Mouse (Mus musculus) heart, adult 9 months (tissue): ENCODE results near the gene Tgfbr3.

Experiments used
- DNase-seq, 2 experiments: peaks; one replicate each; pipeline ENCODE4 v3.0.0; 2022; ENCODE audit warnings: low spot score in 2 of 2

Gene Tgfbr3

GRCm38 (mm10) chr5:107110880-107111520 lies 178.4 kb downstream of the Tgfbr3 start:
- DNase-seq, result no peak

- no peak for DNase-seq
Measured at GRCm38 (mm10) chr5:107110089-107110879, 179.1 kb downstream of the Tgfbr3 start.

DNA sequence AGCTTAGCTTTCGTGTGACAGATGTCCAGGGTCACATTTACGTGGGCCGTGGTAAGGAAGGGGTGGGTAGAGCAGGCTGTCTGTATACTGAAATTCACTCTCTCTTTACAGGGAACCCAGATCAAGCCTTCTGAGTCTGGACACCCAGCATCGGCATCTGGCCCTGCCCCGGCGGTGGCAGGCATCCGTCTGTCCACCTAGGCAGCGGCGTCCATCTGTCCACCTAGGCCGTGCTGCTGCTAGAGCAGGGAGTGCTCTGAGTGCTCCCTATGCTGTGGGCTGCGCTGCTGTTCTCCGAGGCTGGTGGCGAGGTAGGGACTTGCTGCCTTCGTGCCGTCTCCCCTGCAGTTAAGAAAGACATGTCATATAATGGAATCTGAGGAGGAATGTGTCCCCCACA lies 180.0 kb downstream of the Tgfbr3 start:
- DNase-seq, result no peak

DNA sequence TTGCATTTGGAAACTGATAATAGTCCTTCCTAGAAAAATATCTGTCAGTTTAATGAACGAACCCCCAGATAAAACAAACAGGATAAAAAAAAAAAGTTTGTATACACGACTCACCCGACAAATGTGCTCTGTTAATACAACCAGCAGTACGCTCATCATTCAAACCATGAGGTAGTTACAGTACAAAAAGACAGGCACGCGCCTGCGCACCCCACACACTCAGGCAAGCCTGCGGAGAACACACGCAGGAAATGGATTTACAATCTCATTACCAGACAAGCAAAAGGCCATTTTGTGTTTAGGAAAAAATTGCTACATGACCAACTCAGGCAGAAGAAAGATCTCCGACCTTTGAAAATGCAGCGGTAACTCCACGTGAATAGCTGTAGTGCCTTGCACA lies 182.6 kb downstream of the Tgfbr3 start:
- no peak for DNase-seq

DNA sequence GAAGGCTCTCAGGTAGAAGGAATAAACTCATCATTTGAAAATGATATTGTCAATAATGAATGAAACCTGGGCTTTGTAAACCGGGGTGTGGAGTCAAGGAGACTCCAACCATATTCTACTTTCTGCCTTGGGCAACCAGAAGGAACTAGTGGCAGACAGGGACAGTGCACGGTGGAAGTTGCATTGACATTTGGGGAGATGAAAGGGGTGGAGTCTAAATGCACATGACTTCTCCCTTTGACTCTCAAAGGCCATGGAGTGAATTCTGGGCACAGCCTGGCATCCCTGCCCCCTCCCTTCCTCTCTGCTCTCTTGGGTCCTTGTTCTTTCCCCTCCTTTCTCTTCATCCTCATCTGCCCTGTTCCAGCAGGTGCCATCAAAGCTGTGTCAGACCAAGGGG lies 183.3 kb downstream of the Tgfbr3 start:
- no peak for DNase-seq

- no peak for DNase-seq
Measured at GRCm38 (mm10) chr5:107103591-107103990, 185.8 kb downstream of the Tgfbr3 start.

DNA sequence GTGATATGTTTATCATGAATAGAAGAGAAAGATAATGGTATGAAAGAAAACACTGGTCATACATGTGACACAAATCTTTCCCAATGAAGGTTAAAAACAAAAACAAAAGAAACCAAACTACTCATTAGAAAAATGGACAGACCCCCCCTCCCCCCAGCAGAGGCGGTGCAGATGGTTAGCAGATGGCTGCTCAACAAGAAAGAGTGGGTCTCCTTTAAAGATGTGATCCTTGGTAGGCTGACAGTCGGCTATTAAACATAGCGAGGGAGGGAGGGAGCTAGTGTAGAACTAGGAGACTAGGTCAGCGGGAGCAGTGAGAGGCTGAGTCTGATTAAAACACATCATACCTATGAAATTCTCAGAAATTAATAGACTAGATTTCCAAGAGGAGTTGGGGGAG lies 186.5 kb downstream of the Tgfbr3 start:
- no peak for DNase-seq

DNA sequence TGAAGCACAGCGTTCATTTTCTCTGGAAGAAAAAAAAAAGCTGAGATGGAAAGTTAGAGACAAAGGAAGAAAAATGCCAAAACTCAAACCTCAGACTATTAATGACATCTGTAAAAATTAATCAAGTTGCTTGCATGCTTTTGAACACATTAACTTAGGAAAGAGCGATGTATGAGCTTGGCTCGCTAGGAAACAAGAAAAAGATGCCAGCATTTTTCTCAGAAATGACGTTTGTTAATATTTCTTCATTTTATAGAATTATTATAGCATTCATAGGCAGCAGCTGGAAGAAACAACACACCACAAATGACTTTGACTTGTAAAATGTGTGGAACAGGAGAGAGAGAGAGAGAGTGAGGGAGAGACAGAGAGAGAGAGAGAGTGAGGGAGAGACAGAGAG lies 187.7 kb downstream of the Tgfbr3 start:
- DNase-seq, result no peak

- DNase-seq, result no peak
Measured at GRCm38 (mm10) chr5:107101135-107101534, 188.3 kb downstream of the Tgfbr3 start.

- no peak for DNase-seq
Measured at GRCm38 (mm10) chr5:107099634-107100033, 189.8 kb downstream of the Tgfbr3 start.

DNA sequence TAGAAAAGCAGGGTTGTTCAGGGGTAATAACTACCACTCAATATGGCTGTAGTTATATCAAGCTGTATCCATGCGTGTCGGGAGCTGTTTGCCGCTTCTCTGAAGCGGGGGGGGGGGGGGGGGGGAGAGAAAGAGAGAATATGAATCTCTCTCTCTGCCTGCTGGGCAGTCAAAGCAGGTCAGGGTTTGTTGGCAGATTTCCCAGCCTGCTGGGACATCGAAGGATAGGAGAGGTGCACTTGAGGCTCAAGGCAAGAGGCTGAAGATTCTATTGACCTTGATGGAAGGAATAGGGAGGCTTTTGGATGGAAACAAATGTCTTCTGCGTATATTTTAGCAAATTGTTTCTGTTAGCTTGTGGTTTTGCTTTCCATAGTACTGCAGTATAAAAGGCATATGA lies 190.4 kb downstream of the Tgfbr3 start:
- DNase-seq, result no peak

DNA sequence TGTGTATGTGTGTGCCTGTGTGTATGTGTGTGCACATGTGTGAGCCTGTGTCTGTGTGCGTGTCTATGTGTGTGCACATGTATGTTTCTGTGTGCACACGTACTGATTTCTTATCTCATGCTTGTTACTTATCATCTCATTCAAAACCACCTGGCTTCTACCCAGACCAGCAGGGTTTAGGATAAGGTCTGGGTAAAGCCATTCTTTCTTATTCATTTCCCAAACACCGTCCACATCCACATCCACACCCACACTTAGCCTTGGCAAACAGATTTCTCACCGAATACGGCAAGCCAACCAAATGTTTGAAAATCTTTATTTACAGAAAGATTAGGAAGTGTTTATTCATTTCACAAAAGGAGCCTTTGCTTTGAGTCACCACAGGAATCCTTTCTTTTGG lies 191.4 kb downstream of the Tgfbr3 start:
- DNase-seq, result no peak

DNA sequence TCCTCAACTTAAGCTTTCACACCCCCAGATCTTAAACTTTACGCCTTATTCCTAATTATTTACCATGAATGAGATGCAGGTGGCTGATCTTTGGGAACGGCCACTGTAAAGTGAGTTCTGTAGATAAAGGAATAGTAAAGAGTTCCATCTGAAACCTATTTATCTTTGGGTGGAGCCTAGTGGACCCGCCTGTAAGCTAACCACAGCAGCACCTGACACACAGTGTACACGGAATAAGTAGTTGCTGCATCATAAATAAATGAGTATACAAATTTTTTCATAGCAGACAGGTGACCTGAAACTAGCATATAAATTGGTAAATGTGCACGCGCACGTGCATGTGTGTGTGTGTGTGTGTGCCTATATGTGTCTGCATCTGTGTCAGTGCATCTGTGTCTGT lies 192.1 kb downstream of the Tgfbr3 start:
- no peak for DNase-seq

- no peak for DNase-seq
Measured at GRCm38 (mm10) chr5:107094233-107094632, 195.2 kb downstream of the Tgfbr3 start.

- DNase-seq, result peak; percentile 47 to 71
Measured at GRCm38 (mm10) chr5:107093253-107093652, 196.2 kb downstream of the Tgfbr3 start.

GRCm38 (mm10) chr5:107092137-107092536 lies 197.3 kb downstream of the Tgfbr3 start:
- no peak for DNase-seq

GRCm38 (mm10) chr5:107089966-107090365 lies 199.5 kb downstream of the Tgfbr3 start:
- no peak for DNase-seq

DNA sequence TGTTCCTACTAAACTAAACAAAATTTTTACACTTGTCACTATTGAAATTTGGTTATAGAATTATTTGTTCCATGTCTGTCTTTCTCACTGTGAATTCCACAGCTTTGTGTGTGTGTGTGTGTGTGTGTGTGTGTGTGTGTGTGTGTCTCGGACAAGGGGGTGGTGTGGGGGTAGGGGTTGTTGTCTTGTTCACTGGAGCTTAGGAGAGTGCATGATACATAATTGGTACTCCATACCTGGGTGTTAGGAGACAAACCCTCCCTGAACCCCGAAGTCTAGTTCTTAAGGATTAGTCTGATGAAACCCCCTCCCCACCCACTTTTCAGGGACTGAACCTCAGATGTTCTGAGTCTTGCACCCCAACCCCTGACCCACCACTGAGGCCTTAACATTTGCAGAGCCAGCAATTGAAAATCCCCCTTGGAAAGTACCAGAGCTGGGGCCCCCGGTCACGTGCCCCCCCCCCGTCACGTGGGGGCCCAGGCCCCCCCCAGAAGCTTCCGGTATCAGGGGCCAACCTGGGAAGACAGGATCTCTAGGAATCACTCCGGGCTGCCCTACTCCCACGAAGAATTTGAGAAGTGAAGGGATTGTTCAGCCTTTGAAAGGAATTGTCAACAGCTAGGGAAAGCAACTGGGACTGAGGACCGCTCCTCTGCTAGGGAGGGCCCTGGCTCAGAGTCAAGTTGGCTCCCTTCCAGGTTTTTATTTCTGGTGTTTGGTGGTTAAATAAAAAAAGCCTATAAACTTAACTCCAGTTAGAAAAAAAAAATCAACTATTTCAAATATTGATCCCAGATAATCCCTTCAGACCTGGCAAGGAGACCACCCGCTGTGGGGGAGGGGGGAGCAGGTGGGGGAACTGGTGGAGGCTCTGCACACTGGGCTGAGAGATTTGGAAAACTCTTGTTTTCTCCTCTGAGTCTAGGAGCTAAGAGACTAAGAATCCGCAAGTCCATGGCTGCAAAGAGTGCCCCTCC lies 201.3 kb downstream of the Tgfbr3 start:
- peak; percentile 81 to 88 for DNase-seq

- peak; percentile 90 to 94 for DNase-seq
Measured at GRCm38 (mm10) chr5:107087291-107087690, 202.1 kb downstream of the Tgfbr3 start.

DNA sequence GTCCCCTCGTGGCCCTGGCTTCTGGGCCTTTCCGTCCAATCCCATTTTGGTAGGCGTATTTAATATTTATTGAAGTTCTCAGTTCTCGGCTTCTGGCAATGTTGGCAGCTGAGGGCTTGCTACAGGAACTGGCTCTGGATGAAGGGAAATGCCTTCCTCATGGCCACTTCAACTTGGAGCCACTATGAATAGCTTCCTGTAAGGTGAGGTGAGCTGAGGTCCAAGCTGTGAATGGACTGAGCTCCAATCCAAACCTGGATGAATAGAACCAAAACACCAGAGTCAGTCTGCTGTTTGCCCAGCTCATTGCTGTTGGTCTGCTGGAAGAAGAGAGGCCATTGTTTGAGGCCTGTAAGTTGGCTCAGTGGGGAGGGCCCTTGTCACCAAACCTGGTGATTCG lies 203.3 kb downstream of the Tgfbr3 start:
- no peak for DNase-seq

DNA sequence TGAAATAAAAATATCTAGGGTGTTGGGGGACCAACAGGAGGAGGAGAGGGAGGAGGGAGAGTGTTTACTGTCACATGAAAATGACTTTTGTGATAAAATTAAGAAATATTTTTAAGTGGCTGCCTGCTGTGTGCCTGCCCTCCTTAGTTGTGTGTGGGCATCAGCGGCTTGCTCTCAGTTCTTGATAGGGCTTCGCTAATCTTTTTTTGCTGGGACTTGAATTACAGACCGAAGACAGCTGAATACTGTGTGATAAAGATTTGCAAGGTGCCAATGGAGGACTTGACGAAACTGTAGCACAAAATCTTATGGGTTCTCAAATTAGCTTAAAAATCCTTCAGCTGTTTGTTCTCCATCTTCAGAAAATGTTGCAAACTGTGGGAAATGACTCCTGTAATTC lies 205.0 kb downstream of the Tgfbr3 start:
- DNase-seq, result no peak

GRCm38 (mm10) chr5:107082011-107082410 lies 207.4 kb downstream of the Tgfbr3 start:
- no peak for DNase-seq
